Mouse (Mus musculus) activated CD4-positive, CD25-positive, alpha-beta regulatory T cell, adult 4 months (primary cell): ENCODE results near the gene Cib2. TPM values are rescaled to one million over a fixed set of nuclear protein-coding genes. Genes with fewer than 3 reads are reported as not detected.

Experiments
- ATAC-seq: one replicate; pipeline ENCODE4 v1.8.0; 2017
- polyA plus RNA-seq, 2 experiments: library from polyadenylated mRNA; unstranded; fragments of 100-300 nt; shearing (Covaris generic); gene quantifications; one replicate each; pipeline ENCODE4 v1.2.1; 2017

Gene Cib2
- polyA plus RNA-seq, 2 experiments from 2014 or later: 1.1 to 2.1 TPM

DNA sequence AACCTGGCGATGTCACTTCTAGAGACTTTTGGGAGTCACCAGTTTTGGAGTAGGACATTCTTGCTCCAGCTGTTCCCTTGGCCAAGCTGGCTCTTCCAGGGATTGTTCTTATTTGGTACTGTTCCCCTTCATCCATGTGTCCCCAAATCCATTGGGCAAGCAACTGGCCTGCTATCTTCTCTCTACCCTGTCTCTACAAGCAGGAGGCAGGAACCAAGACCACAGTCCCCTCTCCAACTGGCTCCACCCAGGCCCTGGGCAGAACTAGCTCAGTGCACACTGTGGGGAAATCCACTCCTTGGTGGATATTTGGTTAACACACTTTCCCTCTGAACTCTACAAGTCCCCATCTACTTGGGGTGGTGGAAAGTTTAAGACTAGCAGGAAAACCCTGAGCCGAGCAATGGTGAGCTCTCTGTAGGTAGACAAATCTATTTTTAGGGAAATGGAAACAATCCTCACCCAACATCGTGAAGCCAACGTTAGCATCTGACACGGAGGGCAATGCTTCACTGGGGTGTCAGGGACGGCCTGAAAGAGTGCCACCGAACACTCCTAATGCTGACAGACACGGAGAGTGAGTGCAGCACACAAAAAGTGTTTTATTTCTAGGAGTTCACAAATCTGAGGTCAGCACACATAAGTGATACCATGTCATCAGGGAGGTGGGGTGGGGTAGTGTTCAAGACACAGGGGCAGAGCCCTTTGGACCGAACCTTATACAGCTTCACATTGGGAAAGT, 15.6 kb downstream of the Cib2 start:
- no peak for ATAC-seq

DNA sequence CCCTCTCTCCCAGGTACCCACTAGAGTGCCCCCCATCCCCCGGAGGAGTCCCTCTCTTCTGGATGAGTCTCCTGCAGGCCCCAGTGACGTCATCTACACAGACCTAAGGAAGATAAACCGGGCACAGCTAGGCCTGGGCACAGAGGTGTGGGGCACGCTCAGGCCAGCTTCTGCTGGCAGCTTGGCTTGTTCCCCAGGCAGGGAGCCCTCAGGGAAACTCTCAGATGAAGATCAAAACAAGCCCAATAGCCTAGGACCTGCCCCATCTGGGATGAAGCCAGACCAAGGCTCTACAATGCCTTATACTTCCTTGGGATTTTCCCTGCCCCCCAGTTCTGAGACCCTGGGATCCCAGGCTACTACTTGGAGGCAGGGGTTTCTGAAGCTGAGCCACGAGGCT, 19.2 kb downstream of the Cib2 start:
- ATAC-seq: no peak

DNA sequence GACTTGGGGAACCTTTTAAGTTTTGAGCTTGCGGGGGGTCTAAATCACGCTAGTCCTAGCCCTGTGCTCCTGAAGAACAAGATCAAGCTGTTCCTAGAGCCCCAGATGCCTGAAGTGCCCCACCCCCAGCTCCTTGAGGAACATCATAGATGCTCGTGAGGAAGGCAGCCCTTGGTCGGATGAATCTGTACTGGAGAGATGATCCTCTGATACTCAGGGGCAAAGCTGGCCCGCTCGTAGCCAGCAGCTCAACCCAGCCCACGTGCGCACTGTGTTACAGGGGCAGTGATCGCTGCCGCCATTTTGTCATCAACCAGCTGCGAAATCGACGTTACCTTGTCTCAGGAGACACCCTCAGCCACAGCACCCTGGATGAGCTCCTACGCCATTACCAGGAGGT, 21.3 kb downstream of the Cib2 start, which contains the start of gene Sh2d7:
TSS of gene Sh2d7 (plus strand) at position 301 of the 400 bp plus-strand sequence.
- no peak for ATAC-seq

DNA sequence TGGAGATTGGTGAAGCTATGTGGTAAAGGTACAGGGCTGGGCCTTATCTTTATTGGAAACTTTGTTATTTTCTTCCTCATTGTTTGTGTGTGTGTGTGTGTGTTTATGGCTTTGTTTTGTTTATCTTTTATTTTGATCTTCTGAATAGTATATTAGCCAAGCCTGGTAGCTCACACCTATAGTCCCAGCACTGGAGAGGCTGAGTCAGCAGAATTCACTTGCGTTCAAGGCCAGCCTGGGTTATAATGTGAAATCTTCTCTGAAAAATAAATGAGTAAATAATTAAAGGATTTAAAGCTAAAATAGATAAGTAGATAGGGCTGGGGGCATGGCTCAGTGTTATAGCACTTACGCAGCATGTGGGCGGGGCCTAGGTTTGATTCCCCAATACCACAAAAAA, 21.8 kb downstream of the Cib2 start:
- no peak for ATAC-seq

DNA sequence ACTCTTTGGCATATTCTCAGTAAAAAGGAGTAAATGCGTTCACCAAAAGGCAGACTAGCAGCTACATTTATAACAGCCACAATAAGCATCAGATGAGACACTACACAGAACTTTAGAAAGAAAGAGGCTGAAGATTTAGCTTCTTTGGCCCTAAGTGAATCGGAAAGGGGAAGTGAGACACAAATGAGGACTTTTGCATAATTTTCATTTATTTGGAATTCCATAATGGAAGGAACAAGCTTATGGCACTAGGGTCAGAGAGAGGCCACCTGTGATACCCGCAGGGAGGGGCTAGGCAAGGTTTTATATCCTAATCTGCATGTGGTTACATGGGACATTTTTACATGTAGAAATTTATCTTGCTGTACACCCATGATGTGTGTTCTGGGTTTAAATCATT, 22.5 kb downstream of the Cib2 start:
- ATAC-seq: no peak

DNA sequence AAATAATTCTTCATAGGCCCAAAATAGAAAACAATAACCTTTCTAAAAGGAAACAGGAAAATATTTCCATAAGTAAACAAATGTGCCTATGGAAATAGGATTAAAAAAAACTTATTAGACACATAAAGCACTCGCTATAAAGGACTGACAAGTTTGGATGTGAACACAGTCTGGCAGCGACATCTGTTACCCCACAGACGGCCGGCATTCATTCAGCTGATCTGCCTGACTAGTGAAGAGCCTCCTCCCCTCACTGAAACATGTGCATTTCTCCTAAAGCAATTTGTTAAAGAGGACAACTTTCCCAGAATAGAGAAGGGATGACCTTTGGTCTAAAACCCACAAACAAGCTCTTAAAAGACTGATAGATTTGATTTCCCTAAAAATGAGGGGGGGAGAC, 23.0 kb downstream of the Cib2 start:
- no peak for ATAC-seq

DNA sequence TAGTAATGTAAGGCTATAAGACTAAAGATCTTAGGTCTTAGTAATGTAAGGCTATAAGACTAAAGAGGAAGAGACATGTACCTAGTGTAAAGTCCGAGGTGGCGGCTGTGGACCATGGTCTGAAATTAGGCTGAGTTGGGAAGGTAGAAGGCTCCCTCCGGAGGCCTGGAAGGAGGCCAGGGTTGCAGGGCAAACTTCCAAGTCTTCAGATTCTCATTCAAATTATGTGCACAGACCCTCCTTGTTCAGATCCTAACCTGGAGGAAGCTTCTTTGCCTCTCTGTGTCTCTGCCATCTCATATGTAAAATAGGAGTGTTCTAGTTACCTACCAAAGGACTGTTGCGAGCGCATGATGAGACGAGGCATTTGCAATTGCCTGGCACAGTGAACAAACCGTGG, 23.8 kb downstream of the Cib2 start:
- ATAC-seq: no peak

DNA sequence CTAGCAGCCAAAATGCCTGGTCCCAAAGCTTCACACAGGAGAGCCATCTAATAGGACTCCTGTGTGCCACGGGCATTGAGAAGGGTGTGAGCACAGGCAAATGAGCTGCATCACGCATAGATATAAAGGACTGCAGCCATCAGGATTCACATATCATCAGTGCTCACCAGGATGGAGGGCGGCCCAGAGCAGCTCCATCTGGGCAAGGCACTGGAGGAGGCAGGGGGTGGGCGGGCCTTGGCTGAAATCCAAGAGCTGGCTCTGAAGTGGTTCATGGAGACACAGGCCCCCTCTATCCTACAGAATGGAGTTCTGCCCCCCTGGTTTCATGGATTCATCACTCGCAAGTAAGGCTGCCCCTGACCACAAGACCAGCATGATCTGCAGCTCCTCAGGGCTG, 26.0 kb downstream of the Cib2 start:
- ATAC-seq: no peak

DNA sequence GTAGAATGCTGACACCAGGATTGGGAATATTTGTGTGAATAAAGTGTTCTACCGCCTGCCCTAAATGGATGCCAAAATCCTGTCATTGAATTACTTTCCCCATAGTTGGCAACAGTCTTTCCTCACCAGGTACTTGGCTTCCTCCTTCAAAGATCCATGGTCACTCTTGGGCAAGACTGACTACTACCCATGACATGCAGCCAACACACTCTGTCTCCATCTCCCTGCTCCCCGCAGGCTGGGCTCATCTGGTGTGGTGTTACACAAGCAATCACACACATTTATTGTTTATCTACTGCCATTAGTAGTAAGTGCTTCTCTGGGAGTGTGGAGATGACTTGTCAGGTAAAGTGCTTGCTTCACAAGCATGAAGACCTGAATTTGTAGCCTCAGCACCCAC, 27.1 kb downstream of the Cib2 start:
- no peak for ATAC-seq

DNA sequence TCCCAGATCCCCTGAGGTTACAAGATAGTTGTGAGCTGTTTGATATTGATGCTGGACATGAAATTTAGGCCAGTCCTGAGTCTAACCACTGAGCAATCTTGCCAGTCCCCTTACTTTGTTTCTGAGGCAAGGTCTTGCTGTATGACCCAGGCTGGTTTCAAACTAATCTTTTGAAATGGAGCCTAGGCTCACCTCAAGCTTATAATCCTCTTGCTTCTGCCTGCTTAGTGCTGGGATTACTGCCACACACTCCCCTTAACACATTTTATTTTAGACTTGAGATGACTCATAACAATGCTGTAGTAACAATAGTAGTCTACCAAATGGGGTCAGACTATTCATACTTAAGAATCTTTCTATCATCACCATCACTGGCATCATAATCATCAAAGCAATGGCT, 28.6 kb downstream of the Cib2 start:
- ATAC-seq: no peak

DNA sequence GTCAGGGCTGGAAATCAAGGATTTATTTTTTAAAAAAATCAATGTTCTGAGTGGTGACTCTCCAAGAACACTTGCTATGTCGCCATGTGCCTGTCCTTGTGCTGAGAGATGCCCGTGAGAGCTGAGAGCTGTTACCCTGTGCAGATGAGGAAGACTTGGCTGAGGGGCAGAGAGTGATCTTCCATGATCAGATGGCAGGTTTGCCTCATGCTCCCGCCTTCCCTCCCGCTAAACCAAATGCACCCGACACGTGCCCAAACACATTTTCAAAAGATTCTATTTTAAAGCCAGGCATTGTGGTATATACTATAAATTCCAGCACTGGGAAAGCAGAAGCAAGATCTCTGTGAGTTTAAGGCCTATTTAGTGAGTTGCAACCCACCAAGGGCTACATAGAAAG, 29.2 kb downstream of the Cib2 start:
- ATAC-seq: no peak

DNA sequence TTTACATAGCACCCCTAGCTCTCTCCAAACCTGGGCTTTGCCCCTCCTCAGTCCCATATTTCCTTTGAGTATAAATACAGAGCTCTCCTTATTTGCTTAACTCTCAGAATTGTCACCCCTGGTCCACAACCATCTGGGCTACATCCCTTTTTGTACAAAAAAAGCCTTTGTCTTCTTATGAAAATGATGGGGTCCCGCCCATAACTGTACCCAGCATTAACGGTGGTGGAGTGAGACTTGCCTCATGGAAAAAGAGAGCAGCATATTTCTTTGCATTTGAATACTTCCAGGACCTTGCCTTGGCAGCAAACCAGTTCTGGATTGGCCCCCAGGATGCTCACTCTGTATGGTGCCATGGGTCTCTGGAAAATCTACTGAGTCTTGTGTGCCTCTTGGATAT, 30.1 kb downstream of the Cib2 start:
- no peak for ATAC-seq

DNA sequence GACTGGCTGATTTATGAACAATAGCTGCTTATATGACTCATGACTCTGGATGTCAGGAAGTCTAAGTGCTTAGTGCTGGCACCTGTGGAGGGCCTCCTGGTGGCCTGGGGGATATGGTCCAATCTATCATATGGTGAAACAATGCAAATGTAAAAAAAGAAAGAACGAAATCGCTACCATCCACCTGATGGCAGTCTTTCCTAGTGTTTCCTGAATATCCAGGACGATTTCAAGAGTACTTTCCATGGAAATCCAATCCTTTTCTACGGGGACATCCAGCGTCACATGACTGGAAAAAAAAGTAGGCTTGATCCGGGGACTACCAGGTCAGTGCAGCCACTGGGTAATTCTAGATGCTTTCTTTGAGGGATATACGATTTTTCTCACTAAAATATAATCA, 32.3 kb downstream of the Cib2 start:
- no peak for ATAC-seq

DNA sequence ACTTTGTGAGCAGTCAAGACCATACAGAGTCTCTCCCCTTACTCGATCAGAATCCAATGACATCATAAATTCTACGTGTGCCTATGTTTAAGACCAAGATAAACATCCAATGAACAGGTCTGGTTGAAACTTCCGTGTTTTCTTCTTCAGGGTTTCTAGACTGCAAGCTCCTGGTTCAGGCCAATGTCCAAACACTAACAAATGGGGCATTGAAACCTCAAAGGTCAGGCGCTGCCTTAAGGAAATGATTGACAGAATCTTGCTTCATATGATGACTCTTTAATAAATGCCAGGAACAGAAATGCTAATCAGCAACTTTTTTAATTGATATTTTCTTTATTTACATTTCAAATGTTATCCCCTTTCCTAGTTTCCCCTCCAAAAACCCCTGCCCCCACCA, 39.7 kb downstream of the Cib2 start:
- no peak for ATAC-seq

DNA sequence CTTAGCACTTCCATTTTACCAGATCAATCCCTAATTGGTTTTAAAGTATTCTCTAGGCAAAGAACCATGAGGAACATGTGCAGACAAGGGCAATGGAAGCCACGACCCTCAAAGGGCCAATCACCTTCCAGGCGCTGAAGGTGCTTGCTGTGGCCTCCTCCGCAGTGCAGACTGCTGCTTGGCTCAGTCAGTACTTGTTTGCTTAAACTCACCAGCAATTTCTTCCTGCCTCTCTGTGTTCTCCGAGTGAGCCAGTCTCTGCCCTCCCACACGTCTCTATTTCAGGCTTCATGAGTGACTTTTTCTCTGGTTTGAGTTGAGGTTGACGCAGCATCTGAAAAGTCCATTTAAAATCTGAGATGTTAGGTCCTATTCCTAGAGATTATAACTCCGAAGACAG, 41.1 kb downstream of the Cib2 start:
- no peak for ATAC-seq

DNA sequence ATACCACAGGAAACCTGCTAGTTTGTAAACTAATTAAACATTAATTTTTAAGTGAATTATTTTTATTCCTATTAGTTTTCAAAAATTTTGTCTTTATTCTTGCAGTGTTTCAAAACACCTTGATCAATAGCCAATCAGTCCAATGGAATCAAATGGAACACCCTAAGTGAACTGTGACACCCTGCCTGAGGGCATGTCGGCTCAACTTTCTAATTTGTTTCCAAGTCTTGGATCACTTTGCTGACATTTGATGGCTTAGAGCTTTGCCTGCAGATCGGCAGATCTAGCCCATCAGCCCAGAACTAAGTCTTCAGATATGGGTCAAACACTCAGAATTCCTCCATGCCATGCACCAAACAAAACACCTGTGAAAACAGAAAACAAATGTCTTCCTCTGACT, 44.0 kb downstream of the Cib2 start:
- ATAC-seq: no peak

DNA sequence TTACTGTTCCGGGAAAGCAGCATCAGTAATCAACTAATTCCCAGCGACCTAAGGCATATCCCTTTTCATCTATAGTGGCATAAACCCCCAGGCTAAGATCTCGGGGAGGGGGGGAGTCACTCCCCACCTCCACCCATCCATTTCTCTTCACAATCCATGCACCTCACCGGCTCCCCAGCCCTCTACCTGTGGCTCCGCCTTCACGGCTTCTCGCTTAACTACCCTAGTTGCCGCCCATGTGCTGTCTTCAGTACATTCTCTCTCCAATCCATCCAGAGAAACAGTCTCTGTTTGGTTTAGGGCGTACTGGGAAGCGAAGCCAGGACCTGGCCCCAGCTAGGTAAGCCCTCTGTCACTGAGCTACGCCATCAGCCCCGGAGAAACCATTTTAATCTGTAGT, 57.1 kb downstream of the Cib2 start:
- no peak for ATAC-seq

DNA sequence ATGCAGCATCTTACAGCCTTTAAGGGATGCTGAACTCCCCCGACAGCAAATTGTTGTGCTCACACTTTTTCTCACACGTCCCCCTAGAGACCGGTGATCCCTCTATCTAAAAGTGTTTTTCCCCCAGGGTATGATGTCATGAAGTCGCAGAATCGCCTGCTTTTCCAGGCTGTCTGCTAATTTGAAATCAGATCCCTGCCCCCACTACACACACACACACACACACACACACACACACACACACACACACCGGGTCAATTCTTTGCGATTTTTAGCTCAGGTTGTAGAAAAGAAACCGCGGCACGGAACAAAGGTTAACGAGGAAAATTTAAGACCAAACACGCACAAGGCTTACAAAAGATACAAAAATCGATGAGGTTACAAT, 57.9 kb downstream of the Cib2 start:
- ATAC-seq: no peak

DNA sequence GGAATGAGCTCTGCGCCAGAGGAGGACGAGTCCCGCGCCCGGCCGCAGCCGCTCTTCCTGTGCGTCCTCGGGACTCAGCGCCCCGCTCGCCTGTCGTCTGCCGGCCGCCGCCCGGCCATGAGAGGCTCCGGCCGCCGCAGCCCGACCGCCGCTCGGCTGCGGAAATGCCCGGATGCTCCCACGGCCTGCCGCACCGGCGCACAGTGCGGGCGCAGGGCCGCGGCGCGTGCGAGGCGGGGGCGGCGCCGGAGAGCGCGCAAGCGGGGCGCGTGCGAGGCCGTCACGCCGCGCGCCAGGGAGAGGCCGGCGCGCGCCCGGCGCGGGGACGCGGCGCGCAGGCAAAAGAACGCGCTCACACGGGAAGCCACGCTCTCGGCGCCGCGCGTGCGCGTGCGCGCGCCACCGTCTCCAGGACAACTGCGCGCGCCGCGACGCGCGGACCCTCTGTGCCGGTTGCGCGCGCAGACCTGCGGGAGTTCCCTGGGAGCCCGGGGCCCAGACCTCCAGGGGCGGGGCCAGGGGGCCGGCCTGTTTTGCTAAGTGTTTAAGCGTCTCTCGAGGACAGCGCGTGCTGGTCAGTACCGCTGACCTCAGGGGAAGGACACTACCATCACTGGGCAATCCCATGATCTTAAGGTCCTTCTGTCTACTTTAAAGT, 58.4 kb downstream of the Cib2 start, which contains the start of gene Dmxl2:
TSS of gene Dmxl2 (minus strand) at position 174 of the 658 bp plus-strand sequence.
- no peak for ATAC-seq

DNA sequence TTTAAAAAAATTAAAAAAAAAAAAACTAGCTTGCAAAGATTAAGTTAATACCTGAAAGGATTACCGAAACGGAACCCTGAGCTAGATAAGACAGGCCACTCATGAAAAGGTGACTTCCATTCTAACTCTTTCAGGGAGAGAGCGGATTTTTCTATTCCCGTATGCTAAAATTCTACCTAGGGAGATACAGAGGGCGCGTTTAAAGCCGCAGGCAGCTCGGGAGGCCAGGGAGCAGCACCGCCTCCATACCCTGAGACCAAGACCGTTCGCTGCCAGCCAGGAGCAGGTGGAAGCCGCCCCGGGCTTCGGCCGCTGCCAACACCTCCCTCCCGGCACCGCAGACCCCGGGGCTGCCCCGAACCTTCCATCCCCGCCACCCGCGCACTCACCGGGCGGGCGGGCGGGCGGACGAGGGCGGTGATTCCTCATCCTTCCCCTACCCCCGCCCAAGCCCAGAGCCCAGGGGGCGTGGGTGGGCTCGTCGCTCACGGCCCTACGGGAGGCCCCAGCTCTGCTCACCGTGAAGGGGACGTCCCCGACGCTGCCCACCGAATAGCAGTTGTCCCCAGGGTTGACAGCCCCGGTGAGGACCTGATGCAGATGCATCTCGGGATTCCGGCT, 59.1 kb downstream of the Cib2 start:
- no peak for ATAC-seq

DNA sequence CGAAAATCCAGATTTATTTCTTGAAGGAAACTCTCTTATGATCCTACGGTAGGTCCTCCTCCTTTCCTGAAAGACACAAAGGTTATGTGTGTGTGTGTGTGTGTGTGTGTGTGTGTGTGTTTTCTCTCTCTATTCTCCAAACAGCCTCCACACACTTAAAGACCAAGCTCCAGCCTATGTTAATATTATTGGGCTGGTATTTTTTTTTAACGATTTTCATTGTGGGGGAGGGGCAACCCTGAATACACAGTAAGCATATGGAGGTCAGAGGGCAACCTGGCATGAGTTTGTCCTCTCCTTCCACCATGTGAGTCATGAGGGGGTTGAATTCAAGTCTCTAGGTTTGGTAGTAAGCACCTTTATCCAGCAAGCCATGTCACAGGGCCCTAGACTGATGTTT, 60.2 kb downstream of the Cib2 start:
- no peak for ATAC-seq

DNA sequence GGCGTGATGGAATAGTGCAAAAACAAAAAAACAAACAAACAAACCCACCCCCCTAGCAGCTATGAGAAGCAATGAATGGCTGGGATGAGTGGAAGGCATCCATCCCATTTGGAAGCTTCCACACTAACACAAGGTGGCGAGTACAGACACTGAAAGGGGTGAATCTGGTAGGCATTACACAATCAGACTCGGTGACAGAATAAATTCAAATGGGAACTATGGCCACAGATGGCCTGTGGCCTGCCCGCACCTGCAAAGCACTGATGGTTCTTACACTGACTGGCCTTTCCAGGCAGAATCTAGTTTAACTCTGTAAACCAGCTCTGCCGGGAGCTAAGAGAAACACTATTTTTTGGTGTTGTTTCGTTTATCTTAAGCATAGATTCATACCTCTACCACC, 60.7 kb downstream of the Cib2 start:
- no peak for ATAC-seq
